Mouse (Mus musculus): ENCODE results near the gene Cuedc2. TPM values are rescaled to one million over a fixed set of nuclear protein-coding genes. Genes with fewer than 3 reads are reported as not detected.

The Cuedc2 gene
- total RNA-seq, 2 experiments from 2014 or later = 8.4 to 50.7 TPM

DNA sequence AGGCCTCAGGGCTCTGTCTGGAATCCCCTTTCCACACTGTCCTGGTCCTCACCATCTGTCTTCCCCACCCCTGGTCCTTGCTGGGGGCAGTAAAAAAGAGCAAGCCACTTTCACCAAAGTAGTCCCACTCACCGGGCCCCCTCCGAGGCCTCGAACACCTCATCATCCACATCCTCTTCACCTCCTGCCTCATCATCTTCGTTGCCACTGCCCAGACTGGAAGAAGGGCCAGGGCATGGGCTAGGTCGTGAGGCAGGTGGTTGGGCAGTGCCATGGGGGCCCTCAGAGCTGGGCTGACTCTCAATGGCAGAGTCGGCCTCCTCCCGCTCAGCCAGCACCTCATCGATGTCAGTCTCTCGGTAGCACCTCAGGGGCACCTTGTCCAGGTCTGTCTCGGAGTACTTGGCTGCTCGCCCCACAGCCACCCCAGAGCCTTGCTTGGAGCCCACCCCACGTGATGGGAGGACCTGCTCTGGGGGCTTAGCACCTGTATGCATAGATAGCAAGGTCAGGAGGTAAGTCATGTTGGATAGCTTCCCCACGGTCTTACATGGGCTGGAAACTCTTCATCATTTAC lies 15.4 kb downstream of the Cuedc2 start:
- ATAC-seq (replicated peaks; ENCODE audit: low FRiP score, poor library complexity, severe bottlenecking) = no peak

- no peak for ATAC-seq (replicated peaks; ENCODE audit: low FRiP score, poor library complexity, severe bottlenecking)
Observed at GRCm38 (mm10) chr19:46322144-46322995, 16.1 kb downstream of the Cuedc2 start.

GRCm38 (mm10) chr19:46321101-46321943 lies 17.2 kb downstream of the Cuedc2 start:
- no peak for ATAC-seq (replicated peaks; ENCODE audit: low FRiP score, poor library complexity, severe bottlenecking)

DNA sequence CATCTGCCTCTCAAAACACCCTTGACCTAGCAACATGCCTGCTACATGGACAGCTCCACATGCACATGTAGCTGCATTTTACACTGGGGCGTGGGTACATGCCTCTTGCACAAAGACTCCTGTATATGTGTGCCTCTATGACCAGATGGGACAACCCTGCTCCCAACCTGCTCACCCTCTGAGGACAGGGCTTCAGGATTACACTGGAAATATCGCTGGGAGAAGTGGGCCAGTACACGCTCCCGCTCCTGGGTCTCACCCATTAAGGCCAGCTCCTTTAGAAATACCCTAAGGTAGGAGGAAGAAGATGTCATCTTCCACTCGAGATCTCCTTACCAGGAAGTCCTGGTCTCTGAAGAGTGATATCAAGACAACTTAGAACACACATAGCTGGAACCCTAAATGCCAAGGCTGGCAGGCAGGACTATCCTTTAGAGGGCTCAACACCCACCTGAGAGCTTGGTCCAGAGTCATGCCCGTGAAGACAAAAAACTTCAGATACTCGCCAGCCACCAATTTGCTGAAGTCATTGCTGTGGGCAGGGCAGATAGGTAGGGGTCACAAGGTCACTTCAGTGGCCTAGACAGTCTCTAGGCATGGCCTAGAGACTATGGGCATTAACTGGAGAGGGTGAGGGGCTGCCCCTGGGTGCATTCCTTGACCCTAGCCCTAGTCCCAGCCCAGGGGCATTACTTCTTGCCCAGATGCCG lies 18.3 kb downstream of the Cuedc2 start:
- no peak for ATAC-seq (replicated peaks; ENCODE audit: low FRiP score, poor library complexity, severe bottlenecking)

DNA sequence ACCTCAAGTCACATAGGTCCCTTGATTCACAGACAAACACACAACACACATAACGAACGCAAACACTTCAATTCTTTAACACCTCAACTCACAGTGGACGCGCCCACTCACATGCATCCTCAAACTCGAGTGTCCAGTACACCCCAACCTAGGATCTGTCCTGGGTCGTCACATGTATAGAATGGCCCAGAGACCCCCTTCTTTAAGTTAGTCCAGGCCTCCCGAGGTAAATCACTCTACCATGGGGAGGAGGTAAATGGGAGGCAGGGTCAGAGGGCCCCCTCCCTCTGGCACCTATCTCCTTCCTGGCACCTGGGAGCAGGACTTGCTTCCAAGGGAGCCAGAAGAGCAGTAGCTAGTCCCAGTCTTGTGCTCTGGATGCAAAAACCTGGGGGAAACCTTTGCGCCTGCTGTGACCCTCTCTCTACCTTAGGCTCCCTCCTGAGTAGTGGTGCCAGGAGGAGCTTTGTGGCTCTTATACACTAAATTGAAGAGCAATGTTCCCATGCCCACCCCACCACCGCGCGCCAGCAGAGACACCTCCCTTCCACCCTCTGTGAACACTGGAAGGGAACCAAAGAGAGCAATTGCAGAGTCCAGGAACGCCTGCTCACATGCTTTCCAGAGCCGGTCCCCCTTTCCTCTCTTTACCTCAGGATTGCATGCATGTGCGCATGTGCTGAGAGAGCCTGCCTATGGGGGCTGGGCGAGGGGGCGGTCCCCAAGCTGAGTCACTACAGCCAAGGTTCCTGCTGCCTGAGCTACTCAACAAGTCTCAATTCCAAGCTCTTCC lies 19.7 kb downstream of the Cuedc2 start:
- no peak for ATAC-seq (replicated peaks; ENCODE audit: low FRiP score, poor library complexity, severe bottlenecking)

DNA sequence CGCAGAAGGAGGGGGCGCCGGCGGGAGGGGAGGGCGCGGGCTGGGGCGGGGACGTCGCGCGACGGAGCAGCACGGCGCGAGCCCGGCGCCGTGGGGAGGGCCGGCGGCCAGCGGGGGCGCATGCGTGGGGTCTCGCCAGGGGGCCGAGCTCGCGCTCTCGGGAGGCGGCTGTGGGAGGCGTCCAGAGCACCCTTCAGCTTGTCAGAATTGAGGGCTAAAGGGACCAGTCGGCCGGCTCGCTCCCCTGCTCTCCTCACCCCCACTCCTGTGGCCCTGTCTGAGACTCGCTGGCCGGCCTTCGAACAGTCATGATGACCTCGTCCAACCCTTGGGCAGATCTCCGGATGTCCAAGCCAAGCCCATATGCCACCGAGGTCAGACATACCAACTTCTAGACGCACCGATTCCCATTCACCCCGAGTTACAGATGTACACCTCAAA lies 20.5 kb downstream of the Cuedc2 start:
- ATAC-seq (replicated peaks; ENCODE audit: low FRiP score, poor library complexity, severe bottlenecking) = no peak

- ATAC-seq (replicated peaks; ENCODE audit: low FRiP score, poor library complexity, severe bottlenecking) = no peak
Observed at GRCm38 (mm10) chr19:46317546-46317885, 21.0 kb downstream of the Cuedc2 start.

GRCm38 (mm10) chr19:46316846-46317545 lies 21.5 kb downstream of the Cuedc2 start:
- no peak for ATAC-seq (replicated peaks; ENCODE audit: low FRiP score, poor library complexity, severe bottlenecking)

DNA sequence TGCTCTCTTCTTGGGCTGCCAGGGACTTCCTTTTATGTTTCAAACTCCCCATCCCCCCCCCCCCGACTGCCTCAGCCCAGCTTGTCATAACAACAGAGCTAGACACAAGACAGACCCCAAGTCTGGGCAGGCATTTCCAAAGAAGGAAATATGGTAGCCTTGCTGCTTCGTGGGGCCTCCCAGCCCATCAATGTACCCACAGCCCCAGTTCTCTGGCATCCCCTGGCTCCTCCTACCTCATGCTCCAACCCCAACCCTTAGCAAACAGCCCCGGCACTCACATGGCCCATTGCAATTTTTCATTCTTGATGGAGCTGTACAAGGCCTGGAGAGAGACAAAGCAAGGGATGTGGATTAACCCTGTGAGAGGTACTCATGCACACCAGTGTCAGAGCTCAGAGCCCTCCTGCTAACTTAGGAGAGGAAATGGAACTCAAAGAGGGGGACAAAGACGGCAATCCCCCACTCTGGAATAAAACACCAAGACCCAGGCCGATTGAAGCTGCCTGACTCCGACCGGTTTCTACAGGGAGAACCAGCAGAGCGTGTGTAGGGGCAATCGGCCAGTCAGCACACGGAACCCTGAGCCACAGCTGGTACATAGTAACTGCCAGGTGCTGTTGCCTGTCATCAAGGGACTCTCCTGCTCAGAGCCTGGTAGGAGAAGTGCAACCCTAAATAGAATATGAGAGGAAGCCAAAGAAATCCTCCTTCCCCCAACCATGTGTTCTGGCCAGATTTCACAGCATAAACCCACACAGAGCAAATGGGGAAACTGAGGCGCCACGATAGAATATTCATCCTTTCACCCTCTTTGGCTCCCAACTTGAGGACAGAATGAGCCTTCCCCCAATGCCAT lies 22.5 kb downstream of the Cuedc2 start:
- no peak for ATAC-seq (replicated peaks; ENCODE audit: low FRiP score, poor library complexity, severe bottlenecking)

DNA sequence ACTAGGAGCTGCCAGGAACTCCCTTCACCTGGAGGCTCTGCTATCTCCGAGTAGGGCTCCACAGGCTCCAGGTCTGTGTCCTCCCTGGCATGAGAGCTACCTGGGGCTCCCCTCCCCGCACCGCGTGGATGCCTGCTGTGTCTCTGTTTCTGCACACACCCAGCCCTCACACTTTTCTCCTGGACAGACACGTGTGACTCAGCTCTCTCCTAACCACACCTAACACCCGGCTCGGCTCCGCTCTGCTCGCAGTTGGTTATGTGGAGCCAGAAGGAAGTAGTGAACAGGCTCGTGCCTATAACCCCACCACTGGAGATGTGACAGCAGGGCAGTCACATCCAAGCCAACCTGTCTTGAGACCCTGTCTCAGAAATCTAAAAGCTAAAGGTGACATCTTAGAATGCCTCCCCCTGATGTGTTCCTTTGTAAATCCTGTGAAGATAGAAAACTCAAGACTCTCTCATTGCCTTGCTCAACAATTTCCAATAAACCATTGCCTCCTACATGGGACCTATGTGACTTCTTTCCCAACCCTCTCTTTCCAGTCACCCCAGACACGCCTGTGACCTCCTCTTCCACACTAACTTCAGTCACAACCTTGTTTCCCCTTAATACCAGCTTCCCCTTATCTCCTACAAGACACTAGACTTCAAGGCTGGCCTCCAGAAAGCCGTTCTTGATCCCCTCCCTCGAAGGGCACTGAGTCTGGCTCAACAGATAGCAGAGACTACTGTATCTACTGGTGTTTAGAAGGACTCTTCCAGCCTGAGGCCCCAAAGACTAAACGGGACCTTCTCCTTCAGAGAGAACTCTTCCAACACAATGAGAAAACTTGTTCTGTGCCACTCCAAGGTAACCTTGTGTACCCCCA lies 23.4 kb downstream of the Cuedc2 start:
- peak; percentile 77 for ATAC-seq (replicated peaks; ENCODE audit: low FRiP score, poor library complexity, severe bottlenecking)

DNA sequence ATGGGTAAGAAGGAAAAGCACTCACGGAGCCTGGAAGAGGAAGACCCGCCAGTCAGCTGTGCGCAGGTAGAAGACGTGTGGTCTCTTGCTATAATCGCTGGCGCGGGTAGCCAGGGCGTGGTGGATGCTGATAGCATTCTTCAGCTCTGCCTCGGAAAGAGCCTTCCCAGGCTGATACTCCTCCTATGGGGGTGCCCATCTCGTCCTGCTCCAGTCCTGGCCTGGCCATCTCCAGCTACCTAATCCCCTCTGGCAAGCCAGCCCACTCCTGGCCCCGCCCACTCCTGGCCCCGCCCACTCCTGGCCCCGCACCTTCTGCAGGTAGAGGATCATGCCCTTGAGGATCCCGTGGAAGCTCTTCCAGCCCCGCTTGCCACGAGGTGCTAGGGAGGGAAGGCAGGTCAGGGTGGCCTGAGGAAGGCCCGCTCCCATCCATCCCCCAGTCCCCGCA lies 24.3 kb downstream of the Cuedc2 start:
- ATAC-seq (replicated peaks; ENCODE audit: low FRiP score, poor library complexity, severe bottlenecking) = peak; percentile 23; the same call in 1 of the 2 replicates

DNA sequence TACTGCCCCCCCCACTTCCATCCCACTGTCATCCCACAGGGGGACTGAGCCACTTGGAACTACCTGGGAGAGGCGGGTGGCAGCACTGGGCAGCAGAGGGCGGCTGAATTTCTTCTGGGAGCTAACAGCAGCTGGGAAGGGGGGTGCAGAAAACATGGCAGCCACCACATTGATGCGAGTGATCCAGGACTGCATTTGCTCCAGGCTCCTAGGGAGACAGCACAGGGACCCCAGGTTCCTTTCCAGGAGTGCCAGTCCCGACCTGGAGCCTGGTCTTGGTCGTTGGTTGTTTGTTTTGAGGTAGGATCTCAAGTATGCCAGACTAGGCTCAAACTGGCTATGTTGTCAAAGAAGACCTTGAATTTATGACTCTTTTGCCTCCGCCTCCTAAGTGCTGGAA lies 24.9 kb downstream of the Cuedc2 start:
- ATAC-seq (replicated peaks; ENCODE audit: low FRiP score, poor library complexity, severe bottlenecking) = no peak

DNA sequence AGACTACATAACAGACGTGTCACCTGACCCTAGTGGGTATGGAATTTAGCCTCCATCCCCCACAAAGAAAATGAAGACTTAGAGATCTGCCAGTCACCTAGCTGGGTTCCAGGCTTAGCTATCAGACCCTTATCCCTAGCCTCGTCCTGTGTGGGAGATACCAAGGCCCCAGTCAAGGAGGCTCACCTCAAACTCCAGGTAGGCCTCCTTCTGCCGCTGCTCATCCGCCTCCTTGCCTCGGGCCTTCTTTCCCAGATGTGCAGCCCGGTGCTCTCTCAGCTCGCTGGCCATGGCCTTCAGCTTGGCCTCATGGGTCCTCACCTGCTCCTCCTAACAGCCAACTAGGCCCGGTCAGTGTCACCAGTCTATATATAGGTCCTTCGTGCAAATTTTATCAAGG lies 25.4 kb downstream of the Cuedc2 start:
- ATAC-seq (replicated peaks; ENCODE audit: low FRiP score, poor library complexity, severe bottlenecking) = no peak

DNA sequence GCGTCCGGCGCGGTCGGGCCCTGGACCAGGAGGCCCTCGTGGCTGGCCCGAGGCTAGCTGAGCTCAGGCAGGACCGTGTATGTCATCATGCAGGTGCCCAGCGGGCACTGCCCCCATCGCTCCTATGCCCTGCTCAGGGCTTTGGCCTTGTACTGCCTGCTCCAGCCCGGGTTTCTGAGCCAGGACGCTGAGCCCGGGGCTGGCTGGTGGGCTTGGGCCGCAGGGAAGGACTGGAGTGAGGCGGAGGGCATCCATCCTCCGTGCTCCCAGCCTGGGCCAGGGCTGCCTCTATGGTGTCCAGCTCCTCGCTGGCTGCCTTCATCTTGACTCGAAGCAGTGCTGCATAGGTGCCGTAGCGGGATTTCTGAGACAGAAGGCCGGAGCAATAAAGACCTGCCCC lies 25.9 kb downstream of the Cuedc2 start:
- ATAC-seq (replicated peaks; ENCODE audit: low FRiP score, poor library complexity, severe bottlenecking) = no peak

GRCm38 (mm10) chr19:46311341-46311740 lies 27.2 kb downstream of the Cuedc2 start:
- no peak for ATAC-seq (replicated peaks; ENCODE audit: low FRiP score, poor library complexity, severe bottlenecking)

DNA sequence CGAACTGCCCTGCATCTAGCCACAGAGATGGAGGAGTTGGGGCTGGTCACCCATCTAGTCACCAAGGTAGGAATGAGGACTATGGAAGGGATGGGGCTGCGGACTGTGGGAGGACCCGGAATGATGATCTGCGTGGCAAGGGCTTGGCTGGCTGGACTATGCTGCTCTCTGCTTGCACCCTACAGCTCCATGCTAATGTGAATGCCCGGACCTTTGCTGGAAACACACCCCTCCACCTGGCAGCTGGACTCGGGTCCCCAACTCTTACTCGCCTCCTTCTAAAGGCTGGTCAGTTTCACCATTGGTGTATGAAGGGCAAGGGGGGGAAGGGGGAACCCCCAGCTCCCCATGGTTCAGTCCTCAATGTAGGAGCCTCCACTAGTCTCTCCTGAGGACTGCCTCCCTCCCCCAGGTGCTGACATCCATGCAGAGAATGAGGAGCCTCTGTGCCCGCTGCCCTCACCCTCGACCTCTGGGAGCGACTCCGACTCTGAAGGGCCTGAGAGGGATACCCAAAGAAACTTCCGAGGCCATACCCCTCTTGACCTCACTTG lies 28.1 kb downstream of the Cuedc2 start:
- no peak for ATAC-seq (replicated peaks; ENCODE audit: low FRiP score, poor library complexity, severe bottlenecking)

All from erythroid progenitor cell, adult 5-6 weeks (primary cell).